Mouse (Mus musculus): ENCODE results near the gene Mrps18c. TPM values are rescaled to one million over a fixed set of nuclear protein-coding genes. Genes with fewer than 3 reads are reported as not detected.

Mrps18c gene
- polyA plus RNA-seq, 1 experiment, result 7.0 TPM

DNA sequence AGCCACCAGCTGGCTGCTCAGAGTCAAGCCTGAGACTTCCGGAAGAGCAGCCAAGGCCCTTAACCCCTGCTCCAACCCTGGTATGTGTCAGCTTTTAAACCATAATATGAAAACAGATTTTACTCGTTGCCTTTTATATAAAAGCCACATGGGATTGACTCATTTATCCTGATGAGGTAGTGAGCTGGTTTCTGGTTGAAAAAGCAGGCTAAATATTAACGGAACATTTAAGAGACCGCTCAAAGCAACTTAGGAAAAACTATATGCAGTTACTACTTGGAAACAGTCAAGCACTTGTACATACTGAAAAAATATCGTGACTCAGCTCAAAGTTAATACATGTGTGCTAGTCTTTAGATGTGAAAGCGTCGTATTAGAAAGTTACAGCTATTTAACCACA is 6.2 kb upstream of the Mrps18c start:
- H3K4me1 ChIP-seq (ENCODE audit: control insufficient read depth, insufficient read depth, insufficient read length), result no peaks in the 10 kb centered on the region
- no peaks in the 10 kb centered on the region for H3K27me3 ChIP-seq (ENCODE audit: control insufficient read depth, insufficient read depth, low read length)
- no peak overlapping the region for H3K4me3 ChIP-seq (ENCODE audit: extremely low read depth, insufficient read depth, insufficient read length)
- no peak overlapping the region for H3K27ac ChIP-seq (ENCODE audit: insufficient read depth, low read length)
- no peak for TF ChIP-seq CTCF (IDR thresholded peaks at IDR 0.05; ENCODE audit: extremely low read depth, insufficient read depth, insufficient read length, insufficient replicate concordance)
- no peak for TF ChIP-seq POLR2A (IDR thresholded peaks at IDR 0.05; ENCODE audit: low read depth, low read length)
- WGBS, result 92% methylated on average over 7 of the region's 7 CpGs
- no peak for DNase-seq (ENCODE audit: low read depth in 1 of 2, low spot score in 2 of 2)
- peaks cover 20% of the 10 kb centered on the region for H3K36me3 ChIP-seq (ENCODE audit: control insufficient read depth, insufficient read depth, low read length)

DNA sequence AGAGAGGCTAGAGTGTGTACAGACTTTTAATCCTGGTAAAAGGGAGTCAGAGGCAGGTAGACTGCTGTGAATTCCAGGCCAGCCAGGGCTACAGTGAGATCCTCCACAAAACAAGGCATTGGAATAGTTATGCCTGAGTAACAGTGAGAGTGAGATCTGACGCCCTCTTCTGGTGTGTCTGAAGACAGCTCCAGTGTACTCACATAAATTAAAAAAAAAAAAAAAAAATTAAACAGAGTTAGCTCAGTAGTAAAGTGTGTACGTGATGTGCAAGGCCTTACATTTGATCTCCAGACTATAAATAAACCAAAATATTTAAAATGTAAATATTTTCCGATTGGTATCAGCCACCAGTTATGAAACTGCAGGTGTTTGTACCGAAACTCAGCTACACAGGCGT is 4.3 kb upstream of the Mrps18c start:
- DNase-seq (ENCODE audit: low read depth in 1 of 2, low spot score in 2 of 2), result no peak
- 78% methylated on average over 5 of the region's 5 CpGs for WGBS
- Histone ChIP-seq H3K27me3 (ENCODE audit: control insufficient read depth, insufficient read depth, low read length) (no peaks in the 10 kb centered on the region), H3K4me1 (ENCODE audit: control insufficient read depth, insufficient read depth, insufficient read length) (no peaks in the 10 kb centered on the region), H3K4me3 (ENCODE audit: extremely low read depth, insufficient read depth, insufficient read length) (no peak overlapping the region), H3K27ac (ENCODE audit: insufficient read depth, low read length) (no peak overlapping the region), H3K36me3 (ENCODE audit: control insufficient read depth, insufficient read depth, low read length) (peaks cover 14% of the 10 kb centered on the region)
- TF ChIP-seq POLR2A (IDR thresholded peaks at IDR 0.05; ENCODE audit: low read depth, low read length) (no peak), CTCF (IDR thresholded peaks at IDR 0.05; ENCODE audit: extremely low read depth, insufficient read depth, insufficient read length, insufficient replicate concordance) (no peak)

- TF ChIP-seq POLR2A (IDR thresholded peaks at IDR 0.05; ENCODE audit: low read depth, low read length) (no peak), CTCF (IDR thresholded peaks at IDR 0.05; ENCODE audit: extremely low read depth, insufficient read depth, insufficient read length, insufficient replicate concordance) (no peak)
- DNase-seq (ENCODE audit: low read depth in 1 of 2, low spot score in 2 of 2), result no peak
- H3K4me1 ChIP-seq (ENCODE audit: control insufficient read depth, insufficient read depth, insufficient read length), result no peaks in the 10 kb centered on the region
- H3K36me3 ChIP-seq (ENCODE audit: control insufficient read depth, insufficient read depth, low read length), result no peaks in the 10 kb centered on the region; the same call in 1 of the 2 replicates
- 86% methylated on average over 4 of the region's 4 CpGs for WGBS
- no peaks in the 10 kb centered on the region for H3K27me3 ChIP-seq (ENCODE audit: control insufficient read depth, insufficient read depth, low read length)
- no peak overlapping the region for H3K27ac ChIP-seq (ENCODE audit: insufficient read depth, low read length)
- no peak overlapping the region for H3K4me3 ChIP-seq (ENCODE audit: extremely low read depth, insufficient read depth, insufficient read length)
Observed at GRCm38 (mm10) chr5:100818341-100818740, 19.9 kb downstream of the Mrps18c start.

DNA sequence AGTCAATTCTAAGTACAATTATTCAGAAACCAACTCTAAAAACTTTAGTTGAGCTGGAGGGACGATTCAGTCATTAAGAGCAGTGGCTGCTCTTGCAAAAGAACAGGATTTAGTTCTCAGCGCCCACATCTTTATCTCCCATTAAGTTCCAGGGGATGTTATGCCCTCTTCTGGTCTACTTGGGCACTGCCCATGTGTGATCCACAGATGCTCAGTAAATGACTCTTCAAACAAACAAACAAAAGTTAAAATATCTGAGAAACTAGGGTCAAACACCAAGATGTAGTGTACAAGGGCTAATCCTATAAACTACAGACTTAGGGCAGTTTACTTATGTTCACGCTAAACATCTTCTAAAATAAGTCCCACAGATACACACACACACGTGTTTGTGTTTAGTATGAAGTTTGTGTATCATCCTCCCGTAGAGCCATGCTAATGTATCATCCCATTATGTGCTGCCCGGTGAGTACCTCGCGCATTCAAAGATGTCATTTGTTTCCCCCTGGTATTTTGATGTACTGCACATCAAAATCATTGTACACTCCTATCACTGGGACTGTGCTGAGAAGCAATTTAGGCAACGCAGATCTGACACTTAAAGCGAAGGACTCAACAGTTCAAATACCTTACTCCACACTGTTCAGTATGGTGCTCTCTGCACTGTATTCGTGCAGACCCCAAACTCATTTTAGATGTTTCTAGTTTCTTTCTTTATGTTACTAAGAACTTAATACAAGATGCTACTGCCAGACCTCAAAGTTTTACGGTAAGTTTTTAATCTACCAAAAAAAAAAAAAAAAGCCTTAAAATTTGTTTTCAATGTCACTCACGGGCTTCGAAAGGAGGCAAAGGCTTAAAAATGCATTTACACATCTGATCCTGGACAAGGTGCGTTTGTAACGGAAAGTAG is 21.4 kb downstream of the Mrps18c start:
- no peaks in the 10 kb centered on the region; the same call in 1 of the 2 replicates for H3K36me3 ChIP-seq (ENCODE audit: control insufficient read depth, insufficient read depth, low read length)
- TF ChIP-seq POLR2A (IDR thresholded peaks at IDR 0.05; ENCODE audit: low read depth, low read length) (no peak), CTCF (IDR thresholded peaks at IDR 0.05; ENCODE audit: extremely low read depth, insufficient read depth, insufficient read length, insufficient replicate concordance) (no peak)
- no peak for DNase-seq (ENCODE audit: low read depth in 1 of 2, low spot score in 2 of 2)
- no peaks in the 10 kb centered on the region for H3K4me1 ChIP-seq (ENCODE audit: control insufficient read depth, insufficient read depth, insufficient read length)
- no peak overlapping the region; the same call in 1 of the 2 replicates for H3K27ac ChIP-seq (ENCODE audit: insufficient read depth, low read length)
- WGBS, result 44% methylated on average over 16 of the region's 16 CpGs
- H3K27me3 ChIP-seq (ENCODE audit: control insufficient read depth, insufficient read depth, low read length), result no peaks in the 10 kb centered on the region
- peak overlapping the region; percentile 72 for H3K4me3 ChIP-seq (ENCODE audit: extremely low read depth, insufficient read depth, insufficient read length)

DNA sequence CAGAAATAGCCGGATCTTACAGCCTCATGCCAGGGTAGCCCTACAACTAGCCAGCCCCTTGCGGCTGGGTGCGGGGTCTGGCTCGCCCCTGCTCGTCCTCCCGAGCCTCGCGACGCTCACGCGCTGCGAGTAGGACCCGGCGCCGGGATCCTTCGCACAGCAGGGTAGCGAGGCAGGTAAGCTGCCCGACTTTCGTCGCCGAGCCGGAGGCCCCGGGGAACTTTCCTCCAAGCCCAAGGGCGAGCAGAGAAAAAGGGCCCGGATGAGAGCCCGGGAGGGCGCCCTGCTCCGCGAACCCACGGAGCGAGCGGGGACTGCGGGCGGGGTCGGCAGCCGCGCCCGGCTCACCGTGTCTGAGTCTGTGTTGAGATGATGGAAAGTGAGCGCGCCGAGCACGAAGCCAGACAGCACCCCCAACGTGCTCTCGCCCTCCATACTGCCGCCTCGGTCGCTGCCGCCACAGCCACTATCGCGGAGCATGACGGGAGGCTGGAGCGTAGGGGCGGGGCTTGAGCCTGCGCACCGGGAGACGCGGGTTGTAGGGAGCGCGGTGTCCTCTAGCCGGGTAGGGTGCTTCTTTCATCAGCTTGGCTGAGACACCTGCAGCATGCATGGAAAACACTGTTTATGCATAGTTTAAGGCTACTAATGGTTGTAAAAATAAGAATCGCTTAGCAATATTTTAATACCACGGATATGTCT is 22.2 kb downstream of the Mrps18c start, which contains the start of gene Abraxas1:
Gene Abraxas1, minus strand, starts transcription at position 483 of the 702 bp plus-strand sequence.
- no peaks in the 10 kb centered on the region for H3K27me3 ChIP-seq (ENCODE audit: control insufficient read depth, insufficient read depth, low read length)
- H3K36me3 ChIP-seq (ENCODE audit: control insufficient read depth, insufficient read depth, low read length), result no peaks in the 10 kb centered on the region; the same call in 1 of the 2 replicates
- peak within 1 kb of the TSS; percentile 64 for H3K27ac ChIP-seq (ENCODE audit: insufficient read depth, low read length)
- no peaks in the 10 kb centered on the region for H3K4me1 ChIP-seq (ENCODE audit: control insufficient read depth, insufficient read depth, insufficient read length)
- peak within 1 kb of the TSS; percentile 72 for H3K4me3 ChIP-seq (ENCODE audit: extremely low read depth, insufficient read depth, insufficient read length)
- TF ChIP-seq POLR2A (IDR thresholded peaks at IDR 0.05; ENCODE audit: low read depth, low read length), result peak; percentile 82
- no peak for TF ChIP-seq CTCF (IDR thresholded peaks at IDR 0.05; ENCODE audit: extremely low read depth, insufficient read depth, insufficient read length, insufficient replicate concordance)
- WGBS, result under 1% methylated on average over 63 of the region's 63 CpGs
- DNase-seq (ENCODE audit: low read depth in 1 of 2, low spot score in 2 of 2), result peak; percentile 55 to 90

- DNase-seq (ENCODE audit: low read depth in 1 of 2, low spot score in 2 of 2), result no peak
- no peak overlapping the region for H3K27ac ChIP-seq (ENCODE audit: insufficient read depth, low read length)
- H3K4me3 ChIP-seq (ENCODE audit: extremely low read depth, insufficient read depth, insufficient read length), result no peak overlapping the region
- H3K4me1 ChIP-seq (ENCODE audit: control insufficient read depth, insufficient read depth, insufficient read length), result no peaks in the 10 kb centered on the region
- no peak for TF ChIP-seq POLR2A (IDR thresholded peaks at IDR 0.05; ENCODE audit: low read depth, low read length)
- no peak for TF ChIP-seq CTCF (IDR thresholded peaks at IDR 0.05; ENCODE audit: extremely low read depth, insufficient read depth, insufficient read length, insufficient replicate concordance)
- no peaks in the 10 kb centered on the region for H3K27me3 ChIP-seq (ENCODE audit: control insufficient read depth, insufficient read depth, low read length)
- no peaks in the 10 kb centered on the region for H3K36me3 ChIP-seq (ENCODE audit: control insufficient read depth, insufficient read depth, low read length)
- 74% methylated on average over 8 of the region's 8 CpGs for WGBS
Observed at GRCm38 (mm10) chr5:100821375-100821774, 22.9 kb downstream of the Mrps18c start.

Measured in spleen, adult 2 months (tissue).